Mouse (Mus musculus) layer of hippocampus, adult 18-20 months (tissue): Measurements from ENCODE around the gene Mertk. TPM values are rescaled to one million over a fixed set of nuclear protein-coding genes. Genes with fewer than 3 reads are reported as not detected.

Source experiments
- DNase-seq, 2 experiments: peaks; one replicate each; pipeline ENCODE4 v3.0.0; 2022; ENCODE audit warnings: low spot score in 2 of 2
- total RNA-seq, 2 experiments: library from RNA; stranded (reverse); gene quantifications; 2 replicates each; pipeline ENCODE4 v1.2.3; 2021

Gene Mertk
- total RNA-seq, 2 experiments from 2014 or later: 33.9 to 36.7 TPM

DNA sequence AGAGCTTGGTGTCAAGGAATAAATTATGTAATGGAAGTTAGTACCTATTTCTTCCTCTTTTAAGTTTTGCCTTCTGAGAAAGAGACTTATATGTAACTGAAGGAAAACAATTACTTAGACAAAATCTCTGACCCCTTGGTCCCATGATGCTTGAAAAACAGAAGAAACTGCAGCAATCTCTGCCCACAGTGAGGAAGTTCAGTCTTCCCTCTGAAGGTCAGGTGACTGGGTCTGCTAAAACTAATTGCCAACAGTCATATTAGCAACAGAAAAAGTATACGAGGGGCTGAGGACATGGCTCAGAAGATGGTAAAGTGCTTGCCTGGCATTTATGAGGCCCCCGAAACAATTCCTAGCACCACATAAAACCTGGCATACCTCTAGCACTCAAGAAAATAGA lies 20.6 kb downstream of the Mertk start:
- DNase-seq: no peak

DNA sequence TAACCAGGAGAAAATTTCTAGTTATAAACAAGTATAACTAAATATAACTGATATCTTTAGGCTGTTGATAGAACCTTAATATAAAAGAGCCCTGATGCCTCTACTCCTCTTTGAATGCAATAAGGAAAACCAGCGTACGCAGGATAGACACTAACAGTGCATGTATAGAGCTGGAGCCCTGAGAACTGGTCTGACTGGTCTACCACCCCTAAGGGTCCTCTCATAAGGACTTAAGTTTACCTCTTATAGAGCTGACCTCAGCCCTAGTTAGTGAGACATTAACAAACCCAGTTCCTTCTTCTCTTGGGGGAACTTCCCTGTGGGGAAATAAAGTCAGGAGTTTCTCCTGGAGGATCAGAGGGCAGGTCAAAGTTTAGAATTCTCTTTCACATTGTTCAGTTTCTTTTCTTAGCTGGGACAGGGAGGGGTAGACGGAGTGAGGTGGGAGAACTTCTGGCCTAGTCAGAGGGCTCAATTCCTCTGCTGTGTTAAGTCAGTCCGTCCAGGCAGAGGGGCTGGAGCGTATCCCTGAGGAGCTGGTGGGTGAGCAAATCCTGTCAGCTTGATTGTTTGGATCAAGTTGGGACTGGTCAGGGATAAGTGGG lies 23.5 kb downstream of the Mertk start:
- no peak for DNase-seq

DNA sequence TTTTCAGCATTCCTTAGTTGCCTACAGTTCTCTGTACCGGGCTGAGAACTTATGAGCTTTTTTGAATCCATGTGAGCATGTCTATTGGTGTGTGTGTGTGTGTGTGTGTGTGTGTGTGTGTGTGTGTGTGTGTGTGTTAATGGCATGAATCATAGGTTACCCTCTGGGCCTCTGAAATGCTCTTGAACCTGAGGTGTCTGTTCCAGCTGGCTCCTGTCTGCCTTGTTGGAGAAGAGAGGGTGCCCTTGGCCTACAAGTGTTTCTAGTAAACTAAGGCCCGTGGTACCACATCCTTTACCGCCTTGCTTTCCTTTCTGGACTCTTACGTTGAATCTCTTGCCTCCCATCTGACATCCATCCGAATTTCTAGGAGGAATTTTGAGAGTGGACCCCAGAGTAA lies 27.3 kb downstream of the Mertk start:
- no peak for DNase-seq

DNA sequence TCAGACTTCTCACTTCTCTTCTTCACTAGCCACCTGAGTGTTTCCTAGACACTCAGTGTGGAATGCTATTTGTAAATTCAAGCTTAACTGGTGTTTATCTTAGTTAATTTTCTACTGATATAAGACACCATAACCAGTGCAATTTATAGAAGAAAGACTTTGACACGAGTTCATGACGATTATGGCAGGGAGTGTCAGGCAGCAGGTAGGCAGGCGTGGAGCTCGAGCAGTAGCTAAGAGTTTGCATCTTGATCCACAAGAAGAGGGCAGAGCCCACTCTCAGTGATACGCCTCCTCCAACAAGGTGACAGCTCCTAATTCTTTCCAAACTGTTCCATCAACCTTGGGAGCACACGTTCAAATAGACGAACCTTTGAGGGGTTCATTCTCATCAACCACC lies 27.9 kb downstream of the Mertk start:
- no peak for DNase-seq

DNA sequence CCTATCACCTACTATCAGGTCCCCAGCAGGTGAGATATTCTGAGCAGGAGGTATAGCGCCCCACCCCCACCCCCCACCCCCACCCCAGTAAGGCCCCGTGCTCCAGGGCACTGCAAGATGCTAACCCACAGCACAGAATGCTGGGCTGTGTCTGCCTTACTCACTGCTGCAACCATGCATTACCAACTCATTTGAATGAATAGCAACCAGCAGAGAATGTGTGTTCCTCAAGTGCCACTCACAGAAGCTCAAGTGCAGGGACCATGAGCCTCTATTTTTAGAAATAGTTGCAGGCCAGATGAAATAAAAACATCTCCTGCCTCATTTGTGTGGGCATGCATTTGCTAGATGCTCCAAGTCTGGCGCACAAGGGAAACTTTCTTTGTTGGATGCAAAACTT lies 28.8 kb downstream of the Mertk start:
- DNase-seq: no peak

DNA sequence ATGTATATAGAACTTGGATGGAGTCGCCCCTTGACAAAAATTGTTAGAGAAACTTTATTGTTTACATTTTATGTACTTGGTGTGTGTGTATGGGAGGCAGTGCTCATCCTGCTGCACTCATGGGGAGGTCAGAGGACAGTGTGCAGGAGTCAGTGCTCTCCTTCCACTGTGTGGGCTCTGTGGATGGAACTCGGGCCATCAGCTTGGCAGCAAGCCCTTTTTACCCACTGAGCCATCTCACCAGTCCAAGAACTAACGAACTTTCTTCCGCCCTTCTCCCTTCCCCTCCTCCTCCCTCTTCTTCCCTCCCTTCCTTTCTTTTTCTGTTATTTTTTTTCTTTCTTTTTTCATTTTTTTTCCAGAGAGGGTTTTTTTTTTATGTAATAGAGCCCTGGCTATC lies 29.3 kb downstream of the Mertk start:
- DNase-seq: no peak

DNA sequence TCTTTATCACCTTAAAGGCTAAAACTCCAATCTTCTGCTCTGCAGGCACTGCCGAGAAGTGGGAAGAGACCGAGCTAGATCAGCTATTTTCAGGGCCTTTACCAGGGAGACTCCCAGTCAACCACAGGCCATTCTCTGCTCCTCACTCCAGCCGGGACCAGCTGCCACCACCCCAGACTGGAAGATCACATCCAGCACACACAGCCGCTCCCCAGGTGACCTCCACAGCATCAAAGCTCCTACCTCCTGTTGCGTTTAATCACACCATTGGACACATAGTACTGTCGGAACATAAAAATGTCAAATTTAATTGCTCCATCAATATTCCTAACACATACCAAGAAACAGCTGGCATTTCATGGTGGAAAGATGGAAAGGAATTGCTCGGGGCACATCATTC lies 30.4 kb downstream of the Mertk start:
- DNase-seq: no peak

DNA sequence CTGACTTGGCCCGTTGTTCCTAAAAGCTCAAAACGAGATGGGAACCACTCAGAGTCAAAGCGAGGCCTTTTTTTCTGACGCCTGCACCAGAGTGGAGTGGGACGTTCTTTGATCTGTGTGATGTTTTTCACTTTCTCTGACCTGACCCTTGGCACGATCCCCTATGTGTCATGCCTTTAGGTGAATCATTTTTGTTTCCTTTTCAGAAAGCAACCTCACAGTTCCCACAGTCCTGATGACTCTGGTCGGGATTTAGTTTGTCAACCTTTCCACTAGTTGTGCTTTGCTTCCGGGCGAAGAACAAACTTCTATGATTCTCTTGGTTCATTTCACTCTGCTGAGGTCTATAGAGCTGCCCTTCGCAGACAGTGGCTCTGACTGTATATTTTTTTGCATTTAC lies 32.8 kb downstream of the Mertk start:
- no peak for DNase-seq

DNA sequence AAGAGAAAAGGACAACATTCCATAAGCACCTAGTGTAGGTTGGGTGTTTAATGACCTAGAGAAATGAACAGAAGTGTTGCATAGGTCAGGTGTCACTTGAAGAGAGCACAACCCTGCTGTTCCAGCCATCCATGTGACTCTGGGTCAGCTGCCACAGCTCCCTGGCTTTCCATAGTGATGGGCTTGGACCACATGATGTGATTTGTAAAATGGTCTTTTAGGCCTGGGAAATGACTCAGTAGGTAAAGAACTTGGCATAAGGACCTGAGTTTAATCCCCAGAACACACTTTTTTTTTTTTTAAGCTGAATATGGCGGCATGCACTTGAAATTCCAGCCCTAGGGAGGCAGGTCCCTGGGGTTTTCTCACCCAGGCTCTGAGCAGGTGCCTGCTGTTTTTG lies 33.2 kb downstream of the Mertk start:
- no peak for DNase-seq

DNA sequence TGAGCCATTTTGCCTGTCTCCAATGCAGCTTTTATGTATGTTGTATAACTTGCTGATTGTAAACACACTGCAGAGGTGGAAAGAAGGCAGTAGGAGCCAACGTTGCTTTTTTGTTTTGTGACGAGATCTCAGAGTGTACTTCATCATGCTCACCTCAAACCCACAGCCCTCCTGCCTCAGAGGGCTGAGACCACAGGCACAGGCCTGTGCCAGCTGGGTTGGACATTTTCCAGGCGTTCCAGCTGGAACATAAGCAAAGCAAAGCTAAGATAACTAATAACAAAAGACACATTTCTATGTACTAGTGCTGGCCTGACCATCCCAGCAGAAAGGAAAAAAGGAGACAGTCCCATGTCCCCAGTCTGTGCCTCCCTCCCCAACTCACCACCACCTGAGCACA lies 36.3 kb downstream of the Mertk start:
- no peak for DNase-seq

DNA sequence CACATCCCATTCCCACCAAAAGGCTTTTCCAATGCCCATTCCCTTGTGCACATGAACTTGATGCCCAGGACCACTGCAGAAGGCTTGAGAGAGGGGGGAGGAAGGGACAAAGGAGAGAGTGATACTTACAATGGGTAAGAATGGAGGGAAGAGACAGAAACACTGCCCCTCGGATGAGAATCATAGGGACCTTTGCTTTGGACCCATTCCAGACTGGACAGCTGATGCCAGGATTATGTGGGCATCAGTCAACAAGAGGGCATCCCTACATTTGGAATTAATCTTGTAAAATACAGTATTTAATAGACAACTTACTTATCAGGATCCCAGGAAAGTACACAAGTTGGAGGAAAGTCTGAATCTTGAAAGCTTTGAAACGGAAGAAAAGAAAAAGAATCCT lies 38.3 kb downstream of the Mertk start:
- DNase-seq: no peak

DNA sequence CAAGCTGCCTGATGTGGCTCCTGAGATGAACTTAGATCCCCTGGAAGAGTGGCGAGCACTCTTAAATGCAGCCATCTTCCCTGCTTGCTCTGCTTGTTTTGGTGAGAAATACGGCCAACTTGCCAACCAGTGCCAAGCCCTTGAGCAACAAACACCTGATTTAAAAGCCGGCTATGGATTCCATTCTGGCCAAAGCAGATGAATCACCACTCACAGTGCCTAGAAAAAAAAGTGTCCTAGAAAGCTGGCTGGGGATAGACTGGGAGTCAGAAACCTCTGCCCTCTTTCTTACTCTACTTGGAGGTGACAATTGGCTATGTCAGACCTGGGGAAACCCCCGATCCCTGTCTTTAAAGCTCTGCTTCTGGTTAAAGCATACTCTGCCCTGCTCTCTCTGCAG lies 39.0 kb downstream of the Mertk start:
- no peak for DNase-seq

DNA sequence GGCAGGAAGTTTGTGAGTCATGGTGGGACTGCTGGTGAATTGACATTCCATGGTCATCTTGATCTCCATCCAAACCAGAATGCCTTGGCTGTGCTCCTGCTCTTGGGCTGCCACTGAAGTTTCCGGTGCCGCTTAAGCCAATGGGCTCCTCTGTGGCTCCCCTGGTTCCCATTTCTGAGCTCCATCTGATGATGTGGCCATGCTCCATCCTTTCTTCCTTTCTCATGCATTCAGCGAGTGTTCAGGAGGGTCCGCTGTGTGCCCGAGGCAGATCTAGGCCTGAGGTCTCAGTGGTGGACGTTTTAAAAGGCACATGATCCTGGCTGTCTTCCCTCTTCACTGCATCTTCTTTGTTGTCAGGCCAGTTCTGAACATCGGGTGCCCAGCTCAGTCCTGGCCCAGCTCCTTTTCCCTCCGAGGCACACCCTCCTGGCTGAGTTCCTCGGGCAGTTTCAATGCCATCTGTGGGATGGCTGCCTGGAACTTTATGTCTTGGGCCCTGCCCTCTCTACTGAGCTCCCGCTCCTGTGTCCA lies 40.0 kb downstream of the Mertk start:
- DNase-seq: peak; percentile 37 to 79

DNA sequence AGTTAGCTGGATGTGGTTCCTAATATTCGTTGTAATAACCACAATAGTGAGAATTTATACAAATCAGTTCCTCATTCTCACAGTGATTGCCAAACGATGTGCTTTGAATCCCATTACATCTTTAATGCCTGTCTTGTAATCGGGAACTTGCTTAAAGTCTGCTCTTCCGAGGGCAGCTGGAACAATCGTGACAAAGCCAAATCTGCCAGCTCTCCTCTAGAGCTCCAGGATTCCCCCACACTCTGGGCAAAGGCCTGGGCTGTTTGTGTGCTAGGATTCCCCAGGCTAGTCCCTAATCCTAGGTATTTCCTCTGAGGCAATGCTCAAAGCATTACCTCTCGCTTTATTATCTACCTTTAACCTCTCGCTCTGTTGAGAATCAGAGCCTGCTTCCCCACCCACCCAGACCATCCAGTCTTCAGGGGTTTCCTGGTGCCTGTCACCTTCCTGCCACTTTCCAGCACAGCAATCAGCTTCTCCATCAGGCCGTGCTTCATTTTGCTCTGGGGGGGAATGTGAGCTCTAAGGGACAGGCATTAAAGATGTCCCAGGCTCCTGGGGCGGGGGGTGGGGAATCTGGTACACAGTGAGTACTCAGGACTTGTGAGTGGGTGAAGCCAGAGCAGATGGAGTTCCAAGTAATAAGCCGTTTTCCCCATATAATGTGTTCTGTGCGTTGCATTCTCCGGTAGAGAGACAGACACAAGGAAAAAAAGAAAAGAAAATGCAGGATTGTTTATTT lies 47.3 kb downstream of the Mertk start:
- DNase-seq: peak; percentile 27 to 57

DNA sequence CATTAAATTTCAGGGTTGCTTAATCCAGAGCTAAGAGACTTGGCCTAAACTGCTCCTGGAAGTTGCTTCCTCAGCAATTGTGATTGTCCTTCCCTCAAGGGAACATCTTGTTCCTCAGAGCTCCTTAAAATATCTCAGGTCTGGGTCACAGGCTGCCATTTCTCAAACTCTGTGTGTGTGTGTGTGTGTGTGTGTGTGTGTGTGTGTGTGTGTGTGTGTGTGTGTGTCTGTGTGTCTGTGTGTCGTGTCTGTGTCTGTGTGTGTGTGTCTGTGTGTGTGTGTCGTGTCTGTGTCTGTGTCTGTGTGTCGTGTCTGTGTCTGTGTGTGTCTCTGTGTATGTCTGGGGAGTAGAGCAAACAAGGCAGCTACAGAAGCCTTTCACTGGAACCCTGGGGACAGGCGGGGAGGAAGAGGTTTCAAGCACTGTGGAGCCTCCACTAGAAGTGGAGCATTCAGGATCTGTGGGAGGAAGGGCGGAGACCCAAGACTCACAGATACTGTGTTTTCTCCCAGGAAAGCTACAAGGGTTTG lies 47.9 kb downstream of the Mertk start:
- DNase-seq: peak in 1 of 2 experiments; percentile 39

DNA sequence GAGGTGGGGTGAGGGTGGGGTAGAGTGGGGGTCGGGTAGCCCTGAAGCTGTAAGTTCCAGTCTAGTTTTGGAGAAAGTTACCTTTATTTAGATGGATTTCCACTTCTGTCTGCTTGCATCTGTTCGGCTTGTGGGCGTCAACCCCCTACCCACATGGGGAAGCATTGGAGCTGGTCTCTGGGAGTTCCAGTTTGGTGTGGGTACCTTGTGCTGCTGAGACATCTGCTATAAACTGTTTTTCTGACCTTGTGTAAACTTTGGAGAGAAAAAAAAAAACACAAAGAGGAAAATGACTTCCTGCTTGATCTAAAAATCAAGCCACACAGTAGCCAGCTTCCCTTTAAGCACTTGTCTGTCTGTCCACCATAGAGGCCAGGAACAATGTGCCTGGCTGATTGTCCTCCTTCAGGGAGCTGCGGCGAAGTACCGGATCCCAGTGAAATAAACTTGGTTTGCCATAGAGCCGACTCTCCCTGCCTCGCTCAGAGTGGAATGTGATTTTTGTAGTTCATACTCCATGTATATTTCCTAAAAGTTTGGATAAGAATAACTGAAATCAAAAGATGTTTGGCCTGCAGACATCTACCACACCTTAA lies 48.8 kb downstream of the Mertk start:
- peak in 1 of 2 experiments; percentile 22 for DNase-seq

DNA sequence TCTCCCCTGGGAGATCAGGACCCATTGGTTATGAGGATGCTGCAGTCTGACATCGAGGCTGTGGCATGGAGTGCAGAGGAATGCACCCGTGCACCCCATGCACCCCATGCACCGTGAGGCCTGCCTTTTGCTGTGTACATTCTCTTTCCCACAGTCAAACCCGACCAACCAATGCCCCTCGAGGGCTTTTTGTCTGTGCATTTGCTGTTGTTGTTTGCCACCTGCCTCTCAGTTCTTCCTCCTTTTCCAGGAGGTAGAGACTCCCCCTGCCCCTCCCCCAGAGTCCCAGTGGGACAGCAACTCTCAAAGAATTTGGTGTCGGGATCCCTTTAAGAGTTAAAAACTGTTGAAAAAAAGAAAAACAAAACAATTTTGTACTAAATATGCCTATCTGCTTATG lies 49.4 kb downstream of the Mertk start:
- DNase-seq: no peak

DNA sequence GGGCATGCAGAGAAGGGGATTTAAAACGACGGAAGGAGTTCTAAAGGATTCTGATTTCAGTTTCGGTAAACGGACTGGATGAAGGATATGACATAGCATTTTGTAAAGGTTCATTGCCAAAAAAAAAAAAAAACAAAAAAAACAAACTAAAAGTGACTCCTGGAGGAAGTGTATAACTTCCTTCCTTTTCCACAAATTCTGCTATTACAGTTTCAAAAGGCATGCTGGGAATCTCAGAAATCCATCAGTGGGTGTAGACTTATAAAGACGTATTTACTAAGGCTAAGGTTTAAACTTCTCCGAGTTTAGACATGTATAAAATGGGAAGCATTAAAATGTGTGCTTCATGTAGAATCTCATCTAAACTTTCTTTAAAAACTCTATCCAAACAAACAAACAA lies 52.3 kb downstream of the Mertk start:
- no peak for DNase-seq

DNA sequence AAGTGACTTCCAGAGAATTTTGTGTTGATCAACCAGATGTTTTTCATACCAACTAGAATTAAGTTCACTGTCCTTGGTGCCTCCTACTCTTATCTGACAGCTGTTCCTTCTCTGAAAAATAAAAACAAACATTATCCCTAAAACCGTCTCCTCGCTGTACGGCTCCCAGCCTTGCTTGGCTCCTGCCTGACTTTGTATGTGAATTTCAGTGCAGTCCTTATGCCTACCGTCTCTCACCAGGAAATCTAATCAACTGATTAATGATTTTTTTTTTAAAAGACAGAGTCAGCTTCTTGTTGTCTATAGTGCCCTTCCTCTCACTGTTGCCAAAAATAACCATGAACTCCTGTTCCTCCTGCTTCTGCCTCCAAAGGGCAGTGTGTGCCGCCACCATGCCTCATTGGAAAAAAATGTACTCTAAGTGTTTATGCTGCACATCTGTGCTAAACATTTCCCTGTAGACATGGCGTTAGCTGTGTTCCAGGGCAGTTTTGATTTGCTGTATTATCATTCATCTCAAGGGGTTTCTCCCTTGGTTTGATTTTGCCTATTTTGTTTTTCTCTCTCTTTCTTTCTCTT lies 54.6 kb downstream of the Mertk start:
- DNase-seq: no peak

DNA sequence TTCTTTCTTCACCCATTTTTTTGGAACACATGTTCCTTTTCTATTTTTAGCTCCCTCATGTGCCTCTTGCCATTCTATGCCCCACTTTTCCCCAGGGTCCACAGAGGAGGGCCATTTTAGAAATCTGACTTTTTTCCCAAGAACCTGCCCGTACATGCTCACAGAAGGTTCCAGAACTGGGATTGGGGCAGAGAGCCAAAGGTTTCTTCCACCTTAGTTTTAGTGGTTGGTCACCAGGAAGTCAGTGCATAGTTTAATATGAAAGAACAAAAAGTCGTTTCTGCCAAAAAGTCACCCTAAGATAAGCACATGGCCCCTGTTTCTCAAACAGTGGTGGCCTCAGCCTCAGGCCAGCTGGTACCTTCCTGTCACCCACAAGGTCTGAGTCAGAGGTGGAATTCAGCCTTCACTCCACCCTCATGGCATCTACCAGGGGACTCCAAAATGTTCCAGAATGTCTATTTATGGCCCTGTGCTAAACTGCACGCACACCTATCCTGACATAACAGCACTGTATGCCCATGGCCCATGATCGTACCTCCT lies 56.5 kb downstream of the Mertk start:
- no peak for DNase-seq

DNA sequence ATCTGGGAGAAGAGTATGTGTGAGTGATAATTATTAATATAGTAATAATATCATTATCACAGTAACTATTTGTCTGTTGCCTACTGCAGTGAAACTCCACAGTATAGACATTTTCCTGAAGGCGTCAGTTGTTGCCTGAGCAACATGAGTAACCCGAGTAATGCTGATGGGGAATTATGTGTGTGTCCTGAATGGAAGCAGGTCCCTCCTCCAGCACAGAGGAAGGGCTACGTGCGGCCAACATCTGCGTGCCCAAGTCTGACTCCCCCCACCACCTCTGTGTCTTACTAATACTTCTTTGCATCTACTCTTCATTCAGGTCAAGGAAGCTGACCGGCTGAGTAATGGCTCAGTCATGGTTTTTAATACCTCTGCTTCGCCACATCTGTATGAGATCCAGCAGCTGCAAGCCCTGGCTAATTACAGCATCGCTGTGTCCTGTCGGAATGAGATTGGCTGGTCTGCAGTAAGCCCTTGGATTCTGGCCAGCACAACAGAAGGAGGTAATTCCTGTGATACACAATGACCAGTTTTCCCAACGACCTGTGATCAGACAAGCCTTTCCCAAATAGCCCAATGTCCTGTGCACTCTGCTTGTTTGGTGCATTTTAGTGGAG lies 60.1 kb downstream of the Mertk start:
- no peak for DNase-seq
